Mouse (Mus musculus): ENCODE data around the gene Nif3l1.

DNA sequence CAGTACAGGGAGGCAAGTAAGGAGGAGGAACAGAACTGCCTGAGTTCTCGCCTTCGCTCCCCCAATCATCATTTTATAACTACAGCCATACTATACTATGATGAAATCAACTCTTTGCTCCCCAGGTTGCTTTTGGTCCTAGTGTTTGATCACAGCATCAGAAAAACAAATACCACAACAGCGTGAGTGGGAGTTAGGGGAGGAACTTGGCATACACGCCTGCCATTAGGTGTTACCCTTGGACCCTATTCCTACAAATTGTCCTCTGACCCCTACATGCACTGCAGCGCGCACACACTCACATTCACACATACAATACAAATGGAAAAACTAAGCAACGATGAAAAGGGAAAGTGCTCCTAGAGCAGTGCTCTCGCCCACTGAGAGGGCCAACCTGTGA lies 30.7 kb downstream of the Nif3l1 start:
- no peak for TF ChIP-seq POLR2AphosphoS2 (IDR thresholded peaks at IDR 0.05; ENCODE audit: low read depth, low read length)
- TF ChIP-seq CTCF (conservative IDR thresholded peaks at IDR 0.05 in 1 of 2, IDR thresholded peaks at IDR 0.05 in 1 of 2; ENCODE audit: low read depth in 2 of 2, low read length in 2 of 2), result no peak
- TF ChIP-seq EP300 (IDR thresholded peaks at IDR 0.05; ENCODE audit: low read length), result no peak
- TF ChIP-seq IRF4 (IDR thresholded peaks at IDR 0.05; ENCODE audit: low read depth, low read length), result no peak
- no peak for TF ChIP-seq MAX (IDR thresholded peaks at IDR 0.05; ENCODE audit: low read length)
- no peak for TF ChIP-seq E2F4 (IDR thresholded peaks at IDR 0.05; ENCODE audit: insufficient replicate concordance, low read depth, low read length)
- TF ChIP-seq POLR2A (IDR thresholded peaks at IDR 0.05; ENCODE audit: low read depth, low read length), result no peak
- no peak for TF ChIP-seq SIN3A (IDR thresholded peaks at IDR 0.05; ENCODE audit: low read length)
- no peak for TF ChIP-seq ZC3H11A (IDR thresholded peaks at IDR 0.05; ENCODE audit: low read depth, low read length)
- no peak for TF ChIP-seq USF2 (conservative IDR thresholded peaks at IDR 0.05; ENCODE audit: low read depth, low read length)
- no peak for TF ChIP-seq ELF1 (IDR thresholded peaks at IDR 0.05; ENCODE audit: low read depth, low read length)
- no peak for TF ChIP-seq KAT2A (IDR thresholded peaks at IDR 0.05; ENCODE audit: insufficient replicate concordance, low read length)
- TF ChIP-seq CHD2 (IDR thresholded peaks at IDR 0.05; ENCODE audit: low read length), result no peak
